Mouse (Mus musculus) urinary bladder, adult 2 months (tissue): Measurements from ENCODE around the gene Uba7. TPM values are rescaled to one million over a fixed set of nuclear protein-coding genes. Genes with fewer than 3 reads are reported as not detected.
"Not testable (repeated sequence)": the region's sequence is repeated elsewhere in the genome, so short reads cannot be mapped to it uniquely, and the experiment has no call there.

Source experiments
- DNase-seq: peaks from one replicate; pipeline ENCODE4 v3.0.0; 2022; ENCODE audit warnings: low spot score
- polyA plus RNA-seq: library from polyadenylated mRNA; depleted of rRNA; stranded (reverse); fragments of >200 nt; gene quantifications from 2 replicates; pipeline ENCODE4 v1.2.3, GENCODE M21; 2012; rRNA removed

The Uba7 gene
- polyA plus RNA-seq, 1 experiment: 75.1 TPM

DNA sequence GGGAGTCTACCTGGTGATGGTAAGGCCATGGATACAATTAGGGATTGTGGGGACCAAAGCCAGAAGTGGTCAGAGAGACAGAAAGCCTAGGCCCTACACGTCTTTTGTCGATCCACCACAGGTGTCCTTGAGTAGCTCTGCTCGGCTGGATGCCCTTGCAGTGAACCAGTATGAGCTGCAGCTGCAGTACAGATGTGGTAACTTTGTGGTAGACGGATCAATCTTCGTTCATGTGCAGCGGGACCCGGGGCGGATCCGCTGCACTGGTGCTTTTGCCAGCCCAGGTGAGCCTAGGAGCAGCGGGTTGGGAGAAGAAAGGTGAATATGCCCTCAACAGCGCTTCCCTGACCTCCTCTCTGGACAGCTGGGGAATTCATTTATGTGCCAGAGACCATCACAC, 17.7 kb downstream of the Uba7 start:
- DNase-seq: no peak

DNA sequence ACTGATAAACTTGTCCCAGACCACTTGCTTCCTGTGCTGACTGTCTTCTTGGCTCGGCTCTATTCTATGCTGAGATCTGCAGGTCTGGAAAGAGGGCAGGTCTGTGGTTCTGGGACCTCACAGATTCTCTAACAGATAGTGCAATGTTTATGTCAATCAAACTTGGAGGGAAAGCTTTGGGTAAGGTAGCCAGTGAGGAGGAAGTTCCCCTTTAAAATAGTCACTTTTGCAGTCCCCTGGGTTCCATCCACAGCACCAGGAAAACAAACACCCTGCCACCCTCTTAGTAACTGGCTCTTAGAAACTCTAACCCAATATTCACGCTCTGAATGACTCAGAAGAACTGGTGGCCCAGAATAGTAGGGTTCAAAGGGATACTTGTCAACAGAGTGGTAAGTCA, 19.2 kb downstream of the Uba7 start:
- DNase-seq: no peak

GRCm38 (mm10) chr9:107995513-107995912, 20.2 kb downstream of the Uba7 start:
- DNase-seq: no peak

- DNase-seq: no peak
These were observed 20.7 kb downstream of the Uba7 start, which contains the start of gene Gm20662 for GRCm38 (mm10) chr9:107996049-107996448. Gene Gm20662 (plus strand): TSS chr9:107996349.

DNA sequence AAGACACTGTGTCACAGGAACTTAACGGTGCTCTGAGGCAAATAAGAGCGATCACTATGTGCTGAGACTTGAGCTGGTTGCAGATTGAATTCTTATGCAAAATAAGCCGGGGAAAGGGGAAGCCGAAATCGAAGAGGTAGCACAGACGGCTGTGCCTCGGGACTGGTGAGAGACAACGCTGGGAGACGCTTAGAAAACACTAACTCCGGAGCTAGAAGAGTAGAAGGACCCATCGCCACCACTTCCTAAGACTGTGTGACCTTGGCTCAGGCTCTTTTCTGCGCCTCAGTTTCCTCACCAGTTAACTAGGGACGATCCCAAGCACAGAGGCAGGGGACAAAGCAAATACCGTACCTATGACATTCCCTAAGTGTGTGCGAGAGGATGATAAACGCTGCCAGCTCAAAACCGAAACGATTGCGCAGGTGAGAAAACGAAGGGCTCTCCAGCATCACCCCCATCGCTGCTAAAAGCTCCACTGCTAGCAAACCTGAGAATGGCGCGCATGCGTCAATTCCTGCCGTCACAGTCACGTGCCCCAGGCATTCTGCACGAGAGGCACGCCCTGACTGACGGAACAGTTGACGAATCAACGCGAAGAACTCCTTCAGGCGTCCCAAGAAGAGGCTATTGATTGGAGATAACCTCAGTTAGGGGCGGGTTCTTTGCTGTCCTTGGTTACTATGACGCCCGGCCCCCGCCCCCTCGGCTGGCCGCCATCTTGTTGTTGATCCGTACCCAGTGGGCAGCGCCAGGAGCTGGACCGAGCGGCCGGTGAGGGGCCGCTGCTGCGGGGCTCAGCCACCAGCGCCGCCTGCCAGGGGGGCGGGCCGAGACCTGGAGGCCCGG, 26.8 kb downstream of the Uba7 start, which contains the start of gene Ip6k1:
Ip6k1 (plus strand) TSS at position 580 of the 849 bp plus-strand sequence.
- DNase-seq: peak; percentile 93

- no peak for DNase-seq
These were observed 27.6 kb downstream of the Uba7 start for GRCm38 (mm10) chr9:108002778-108003530.

GRCm38 (mm10) chr9:108003531-108003890, 28.2 kb downstream of the Uba7 start:
- no peak for DNase-seq

DNA sequence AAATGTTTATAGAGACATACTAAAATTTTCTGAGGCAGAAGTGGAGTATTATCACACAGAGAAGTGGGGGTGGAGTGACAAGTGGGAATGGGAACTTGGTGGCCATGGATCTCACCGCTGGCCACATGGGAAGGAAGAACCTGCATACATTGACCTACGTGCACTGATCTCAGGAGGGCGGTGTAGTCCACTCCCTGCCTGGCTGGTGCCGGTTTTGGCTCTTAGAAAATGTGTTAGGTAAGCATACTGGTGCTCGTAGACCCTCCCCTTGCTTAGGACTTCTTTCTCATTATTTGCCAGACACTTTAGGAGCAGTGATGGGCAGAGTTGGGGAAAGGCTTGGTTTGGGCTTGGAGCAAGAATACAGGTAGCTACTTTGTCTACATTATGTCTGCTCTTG, 32.7 kb downstream of the Uba7 start:
- DNase-seq: no peak

DNA sequence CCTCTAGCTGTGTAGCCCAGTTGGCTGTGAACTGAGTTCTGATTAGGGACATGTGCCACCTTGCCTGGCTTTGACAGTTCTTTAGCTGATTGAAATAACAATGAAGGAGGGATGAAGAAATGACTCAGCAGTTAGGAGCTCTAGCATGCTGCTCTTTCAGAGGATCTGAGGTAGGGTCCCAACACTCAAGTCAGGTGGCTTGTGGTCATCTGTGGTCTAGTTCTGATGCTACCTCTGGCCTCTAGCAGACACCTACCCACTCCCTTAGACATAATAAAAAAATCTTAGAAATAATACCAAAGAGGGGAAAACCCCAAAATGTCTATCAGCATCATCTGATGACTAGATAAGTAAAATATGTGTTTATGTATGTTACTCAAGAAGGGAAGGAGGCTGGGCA, 35.1 kb downstream of the Uba7 start:
- no peak for DNase-seq

- DNase-seq: not testable (repeated sequence)
These were observed 38.3 kb downstream of the Uba7 start for GRCm38 (mm10) chr9:108013577-108013976.

GRCm38 (mm10) chr9:108017127-108017526, 41.8 kb downstream of the Uba7 start:
- DNase-seq: no peak

- no peak for DNase-seq
These were observed 45.4 kb downstream of the Uba7 start for GRCm38 (mm10) chr9:108020741-108021140.

- DNase-seq: no peak
These were observed 47.9 kb downstream of the Uba7 start for GRCm38 (mm10) chr9:108023216-108023615.

- no peak for DNase-seq
These were observed 51.3 kb downstream of the Uba7 start for GRCm38 (mm10) chr9:108026584-108026983.

- no peak for DNase-seq
These were observed 52.6 kb downstream of the Uba7 start for GRCm38 (mm10) chr9:108027867-108028266.

DNA sequence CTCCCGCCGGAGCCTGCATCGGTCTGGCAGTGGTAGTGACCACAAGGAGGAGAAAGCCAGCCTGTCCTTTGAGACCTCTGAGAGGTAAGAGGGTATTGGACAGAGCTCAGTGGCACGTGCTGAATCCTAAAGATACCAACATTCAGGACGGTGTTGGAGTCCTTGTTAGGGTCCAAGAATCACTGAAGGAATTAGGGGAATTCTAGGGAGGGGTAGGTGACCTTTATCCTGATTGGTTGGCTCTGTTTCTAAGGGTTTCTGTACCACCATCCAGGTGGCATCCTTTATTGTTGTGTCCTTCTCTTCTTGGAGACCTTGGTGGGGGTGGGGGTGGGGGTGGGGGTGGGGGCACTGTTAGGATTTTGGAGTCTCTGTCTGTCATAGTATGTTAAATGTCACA, 56.8 kb downstream of the Uba7 start:
- no peak for DNase-seq

Other genes starting within 250 kb of the Uba7 start
- 105 and 116 TPM in 2 replicates for gene Rbm5, start 204.5 kb upstream of the Uba7 start, polyA plus RNA-seq
- 52.9 and 53.1 TPM in 2 replicates for gene Rbm6, start 102.3 kb upstream of the Uba7 start, polyA plus RNA-seq
- gene Mon1a, start 87.4 kb upstream of the Uba7 start, polyA plus RNA-seq: 33.2 and 35.4 TPM in 2 replicates
- gene Mst1r, start 68.6 kb upstream of the Uba7 start, polyA plus RNA-seq: 39.2 and 55.3 TPM in 2 replicates
- gene Actl11, start 47.0 kb upstream of the Uba7 start, polyA plus RNA-seq: not detected in 2 replicates
- 0.12 and 0.15 TPM in 2 replicates for gene Camkv, start 39.8 kb upstream of the Uba7 start, polyA plus RNA-seq
- 0.59 and 1.1 TPM in 2 replicates for gene Traip, start 25.4 kb upstream of the Uba7 start, polyA plus RNA-seq
- 0.19 and 0.39 TPM in 2 replicates for gene Gm20661, start 7.6 kb downstream of the Uba7 start, polyA plus RNA-seq
- 8.6 and 11.0 TPM in 2 replicates for gene Inka1, start 10.4 kb downstream of the Uba7 start, polyA plus RNA-seq
- 0.80 and 0.93 TPM in 2 replicates for gene Cdhr4, start 17.0 kb downstream of the Uba7 start, polyA plus RNA-seq
- 2.1 and 2.5 TPM in 2 replicates for gene Gm20662, start 20.8 kb downstream of the Uba7 start, polyA plus RNA-seq
- 84.3 and 90.7 TPM in 2 replicates for gene Ip6k1, start 27.0 kb downstream of the Uba7 start, polyA plus RNA-seq
- gene Gmppb, start 73.7 kb downstream of the Uba7 start, polyA plus RNA-seq: 18.8 and 23.9 TPM in 2 replicates
- gene Amigo3, start 77.7 kb downstream of the Uba7 start, polyA plus RNA-seq: 2.3 and 2.6 TPM in 2 replicates
- gene Mst1, start 104.9 kb downstream of the Uba7 start, polyA plus RNA-seq: 5.6 and 6.2 TPM in 2 replicates
- 54.6 and 60.6 TPM in 2 replicates for gene Rnf123, start 107.8 kb downstream of the Uba7 start, polyA plus RNA-seq
- gene Apeh, start 119.1 kb downstream of the Uba7 start, polyA plus RNA-seq: 58.4 and 64.1 TPM in 2 replicates
- 0.41 and 0.44 TPM in 2 replicates for gene Bsn, start 214.9 kb downstream of the Uba7 start, polyA plus RNA-seq